Mouse (Mus musculus) myocyte (in vitro differentiated cells): ENCODE measurements at regions not wholly inside any gene's neighbourhood (a gene's known extent, or its start where the extent isn't known, plus 50 kb on each side); places are given as distances from the start of the nearest gene placed in this dataset.

Experiments
- E2F4 ChIP-seq: IDR thresholded peaks from one replicate; pipeline ENCODE4 v1.6.1; 2011; ENCODE audit warnings: mild to moderate bottlenecking, control low read depth, moderate library complexity; ENCODE audit not compliant: insufficient read depth
- MYOD1 ChIP-seq, 3 experiments: IDR thresholded peaks; one replicate each; pipeline ENCODE4 v1.6.1; 2011; ENCODE audit warnings: control low read depth in 2 of 3, low read depth in 2 of 3, mild to moderate bottlenecking in 2 of 3, moderate library complexity in 1 of 3; ENCODE audit not compliant: insufficient read length in 2 of 3, control insufficient read depth in 1 of 3
- POLR2A ChIP-seq: IDR thresholded peaks from one replicate; pipeline ENCODE4 v1.6.1; 2011; ENCODE audit warnings: low read depth, mild to moderate bottlenecking, control low read depth, moderate library complexity; ENCODE audit not compliant: insufficient read length
- REST ChIP-seq: IDR thresholded peaks from one replicate; pipeline ENCODE4 v1.6.1; 2011; ENCODE audit warnings: mild to moderate bottlenecking, control low read depth, moderate library complexity; ENCODE audit not compliant: insufficient read depth, insufficient read length
- TCF12 ChIP-seq: IDR thresholded peaks from one replicate; pipeline ENCODE4 v1.6.1; 2011; ENCODE audit warnings: mild to moderate bottlenecking, control low read depth; ENCODE audit not compliant: poor library complexity, insufficient read depth, severe bottlenecking
- USF1 ChIP-seq: IDR thresholded peaks from one replicate; pipeline ENCODE4 v1.6.1; 2011; ENCODE audit warnings: low read depth, mild to moderate bottlenecking, control low read depth, moderate library complexity

DNA sequence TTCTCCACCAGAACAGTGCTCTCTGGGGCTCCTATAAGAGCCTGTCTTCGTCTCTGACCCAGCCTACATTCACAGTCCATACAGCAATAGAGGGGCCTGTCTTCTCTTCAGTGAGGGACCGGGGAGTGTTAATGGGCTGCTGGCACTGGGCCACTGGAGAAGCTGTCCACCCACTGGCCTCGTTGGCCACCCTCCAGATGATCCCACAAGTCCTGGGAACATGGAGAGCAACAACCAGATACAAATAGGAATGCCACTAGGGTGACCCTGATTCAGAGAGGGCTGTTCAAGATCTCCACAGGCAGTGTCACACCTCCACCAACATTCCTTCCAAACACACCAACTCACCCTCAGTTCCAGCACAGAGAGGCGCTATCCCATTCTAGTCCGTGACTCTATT is 69.7 kb upstream of the Shisa3 start:
- no peak for TF ChIP-seq MYOD1 (IDR thresholded peaks at IDR 0.05; ENCODE audit: control insufficient read depth in 1 of 3, insufficient read length in 2 of 3, low read depth in 2 of 3)
- TF ChIP-seq USF1: no peak
- no peak for TF ChIP-seq POLR2A
- no peak for TF ChIP-seq REST
- TF ChIP-seq E2F4: no peak
- no peak for TF ChIP-seq TCF12
